Comparison of ENCODE assay signal across 12 mouse cellular contexts in the genomic region with DNA sequence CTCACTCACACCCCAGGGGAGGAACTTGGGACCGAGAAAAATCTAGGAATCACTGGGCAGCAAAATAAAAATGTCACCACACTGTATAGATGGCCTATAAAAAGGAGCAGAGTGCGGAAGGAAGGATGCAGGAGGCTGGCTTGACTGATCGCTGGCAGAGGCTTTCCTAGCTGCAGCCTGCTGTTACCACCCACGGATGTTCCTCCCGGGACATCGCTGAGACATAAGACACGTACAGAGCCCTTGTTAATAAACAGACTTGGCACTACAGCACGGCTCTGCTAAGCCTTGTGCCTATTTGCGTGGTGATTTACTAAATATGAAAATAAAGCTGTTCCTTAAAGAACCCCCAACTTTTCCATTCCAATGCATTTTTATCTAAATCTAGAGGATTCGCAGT.
DNase-seq lines count a peak whose midpoint lies in the region; ATAC-seq and TF ChIP-seq lines count a peak whose summit lies in the region.
"Had no signal": no experiment of that assay in that cellular context is flagged by ENCODE, and none has a peak within 500 bp of the region (broad histone marks: within the 10 kb centered on the region; RNA-seq: fewer than 3 reads in every experiment).

No protein-coding gene starts in this region.

- H3K36me3 ChIP-seq in megakaryocyte, embryonic 14.5 days (replicated peaks; ENCODE audit: low read length): no peaks in the 10 kb centered on the region
- H3K36me3 ChIP-seq in forebrain, embryonic 16.5 days (ENCODE audit: control insufficient read depth, insufficient read depth): no peaks in the 10 kb centered on the region
- H3K36me3 ChIP-seq in forebrain, postnatal 0 days (ENCODE audit: insufficient read depth): no peaks in the 10 kb centered on the region
- H3K36me3 ChIP-seq: G1E; heart, embryonic 12.5 days; hindbrain, embryonic 15.5 days; liver, embryonic 15.5 days had no signal

- no peak overlapping the region for H3K4me2 ChIP-seq in forebrain, embryonic 16.5 days (ENCODE audit: low read length)
- H3K4me2 ChIP-seq in forebrain, postnatal 0 days (ENCODE audit: low read depth): no peak overlapping the region
- H3K4me2 ChIP-seq: heart, embryonic 12.5 days; hindbrain, embryonic 15.5 days; liver, embryonic 15.5 days had no signal

- 45% methylated on average over 10 of the region's 10 CpGs for WGBS in forebrain, embryonic 16.5 days
- WGBS in forebrain, postnatal 0 days: 56% methylated on average over 10 of the region's 10 CpGs

- H3K4me1 ChIP-seq in megakaryocyte, embryonic 14.5 days: no peaks in the 10 kb centered on the region
- H3K4me1 ChIP-seq in forebrain, embryonic 16.5 days (replicated peaks; ENCODE audit: control insufficient read depth, insufficient read depth, low read length): no peaks in the 10 kb centered on the region
- H3K4me1 ChIP-seq in forebrain, postnatal 0 days (ENCODE audit: insufficient read depth): no peaks in the 10 kb centered on the region
- H3K4me1 ChIP-seq: liver, embryonic 15.5 days had no signal

- H3K27ac ChIP-seq in forebrain, embryonic 16.5 days (ENCODE audit: low read length): no peak overlapping the region
- H3K27ac ChIP-seq in forebrain, postnatal 0 days (ENCODE audit: low read depth, low read length): no peak overlapping the region
- H3K27ac ChIP-seq: hindbrain, embryonic 15.5 days; liver, embryonic 15.5 days had no signal

- intact Hi-C loops in left cerebral cortex, postnatal 10 days (cut with DNase I): no loop called here

- no peak overlapping the region for H3K9ac ChIP-seq in forebrain, embryonic 16.5 days (replicated peaks; ENCODE audit: low read depth, low read length)
- H3K9ac ChIP-seq in forebrain, postnatal 0 days: no peak overlapping the region
- H3K9ac ChIP-seq: heart, embryonic 12.5 days; hindbrain, embryonic 15.5 days; liver, embryonic 15.5 days had no signal

- ATAC-seq in megakaryocyte, adult 5-6 weeks (ENCODE audit: poor library complexity, severe bottlenecking): no peak
- ATAC-seq in forebrain, embryonic 16.5 days: no peak
- ATAC-seq in forebrain, postnatal 0 days: no peak
- ATAC-seq in granulocyte monocyte progenitor cell, adult 5-6 weeks (replicated peaks; ENCODE audit: poor library complexity, severe bottlenecking): no peak

- H3K4me3 ChIP-seq in megakaryocyte, embryonic 14.5 days (replicated peaks): peak overlapping the region; percentile 5
- no peak overlapping the region for H3K4me3 ChIP-seq in forebrain, embryonic 16.5 days (replicated peaks; ENCODE audit: low read length)
- H3K4me3 ChIP-seq in forebrain, postnatal 0 days (ENCODE audit: low read depth, low read length): no peak overlapping the region
- H3K4me3 ChIP-seq: heart, embryonic 12.5 days; hindbrain, embryonic 15.5 days; liver, embryonic 15.5 days had no signal

- peak; percentile 9 for DNase-seq in embryo, embryonic 10 days (ENCODE audit: low spot score)
- DNase-seq in embryo, embryonic 11 days: no peak
- peak; percentile 42 to 46 for DNase-seq in left cerebral cortex, postnatal 10 days (ENCODE audit: extremely low spot score in 1 of 2, low spot score in 2 of 2)
- DNase-seq in forebrain, postnatal 0 days: no peak

- peaks cover 6% of the 10 kb centered on the region for H3K27me3 ChIP-seq in megakaryocyte, embryonic 14.5 days (replicated peaks)
- no peaks in the 10 kb centered on the region for H3K27me3 ChIP-seq in forebrain, embryonic 16.5 days (replicated peaks; ENCODE audit: control insufficient read depth, insufficient read depth, low read length)
- H3K27me3 ChIP-seq in forebrain, postnatal 0 days (ENCODE audit: insufficient read depth, low read length): no peaks in the 10 kb centered on the region
- H3K27me3 ChIP-seq: heart, embryonic 12.5 days; hindbrain, embryonic 15.5 days; liver, embryonic 15.5 days had no signal

- peaks cover 27% of the 10 kb centered on the region for H3K9me3 ChIP-seq in megakaryocyte, embryonic 14.5 days
- H3K9me3 ChIP-seq in forebrain, embryonic 16.5 days (ENCODE audit: control insufficient read depth, low read length): no peaks in the 10 kb centered on the region
- no peaks in the 10 kb centered on the region for H3K9me3 ChIP-seq in forebrain, postnatal 0 days (ENCODE audit: low read length)
- H3K9me3 ChIP-seq: G1E; heart, embryonic 12.5 days; hindbrain, embryonic 15.5 days; liver, embryonic 15.5 days had no signal

- TF ChIP-seq CTCF in forebrain, postnatal 0 days (IDR thresholded peaks at IDR 0.05; ENCODE audit: low read depth): no peak

Comparison
In these comparisons a context has a peak if more than half of its experiments do, and no peak if none do; other contexts are left out.
1. DNase-seq: peak in embryo, embryonic 10 days (single experiment) and left cerebral cortex, postnatal 10 days (2 of 2); none in embryo, embryonic 11 days (single experiment) and forebrain, postnatal 0 days (single experiment).